Mouse (Mus musculus) liver, postnatal 0 days (tissue): ENCODE measurements around the gene Asic1. TPM values are rescaled to one million over a fixed set of nuclear protein-coding genes. Genes with fewer than 3 reads are reported as not detected.

ENCODE experiments used
- ATAC-seq: fragments of 200-750 bp; cut with Nextera tagmentation; 2 replicates; pipeline ENCODE4 v1.8.0; 2017; ENCODE audit warnings: mild to moderate bottlenecking, moderate library complexity
- DNase-seq: peaks from one replicate; pipeline ENCODE4 v3.0.0-alpha.2; 2016
- H3K27ac ChIP-seq: fragments of 300-500 bp; sonication (generic); 2 replicates; pipeline ENCODE4 v1.5.1; 2014; ENCODE audit warnings: antibody characterized with exemption, moderate library complexity, mild to moderate bottlenecking, low read depth
- H3K27me3 ChIP-seq: fragments of 300-500 bp; sonication (generic); 2 replicates; pipeline ENCODE4 v1.6.1; 2014; ENCODE audit warnings: low read length, control low read depth, mixed read lengths; ENCODE audit not compliant: insufficient read depth
- H3K36me3 ChIP-seq: fragments of 300-500 bp; sonication (generic); replicated peaks from 2 replicates; pipeline ENCODE4 v1.6.1; 2014; ENCODE audit warnings: mild to moderate bottlenecking, control low read depth, low read length, moderate library complexity, mixed read lengths; ENCODE audit not compliant: insufficient read depth
- H3K4me1 ChIP-seq: fragments of 300-500 bp; sonication (generic); 2 replicates; pipeline ENCODE4 v1.6.1; 2014; ENCODE audit warnings: antibody characterized with exemption, mild to moderate bottlenecking, control low read depth; ENCODE audit not compliant: insufficient read depth
- H3K4me2 ChIP-seq: fragments of 300-500 bp; sonication (generic); 2 replicates; pipeline ENCODE4 v1.6.1; 2014; ENCODE audit warnings: low read depth, mild to moderate bottlenecking, low read length, moderate library complexity, mixed read lengths
- H3K4me3 ChIP-seq: fragments of 300-500 bp; sonication (generic); 2 replicates; pipeline ENCODE4 v1.5.1; 2014; ENCODE audit warnings: low read depth, low read length
- H3K9ac ChIP-seq: fragments of 300-500 bp; sonication (generic); replicated peaks from 2 replicates; pipeline ENCODE4 v1.6.1; 2014; ENCODE audit warnings: mild to moderate bottlenecking, moderate library complexity
- H3K9me3 ChIP-seq: fragments of 300-500 bp; sonication (generic); 2 replicates; pipeline ENCODE4 v1.6.1; 2016; ENCODE audit warnings: mild to moderate bottlenecking, control low read depth, low read length, mixed read lengths
- CTCF ChIP-seq: sonication (generic); IDR thresholded peaks from 2 replicates; pipeline ENCODE4 v1.5.1; 2016; ENCODE audit warnings: antibody characterized with exemption, low read depth
- EP300 ChIP-seq: IDR thresholded peaks from 2 replicates; pipeline ENCODE4 v1.6.1; 2016; ENCODE audit warnings: antibody characterized with exemption, low read depth, mild to moderate bottlenecking
- WGBS: fragments of 180-500 bp; shearing (Covaris S2); extraction: QIAGEN DNeasy Blood & Tissue Kit; methylation state at CpG from one replicate; pipeline ENCODE4 v1.1.7; 2014; ENCODE audit not compliant: insufficient replicate concordance; 5-methylcytosine and 5-hydroxymethylcytosine counted together
- polyA plus RNA-seq: library from polyadenylated mRNA; unstranded; fragments of >200 nt; fragmentation: Nextera tagmentation; extraction: Ambion mirVana; gene quantifications from 2 replicates; pipeline ENCODE4 v1.2.1, GENCODE M21; 2015

Asic1 gene
- polyA plus RNA-seq, 1 experiment from 2014 or later = 0.38 TPM

- Histone ChIP-seq H3K4me3 (no peak overlapping the region), H3K9me3 (no peaks in the 10 kb centered on the region), H3K4me1 (no peaks in the 10 kb centered on the region), H3K9ac (no peak overlapping the region), H3K4me2 (no peak overlapping the region), H3K27ac (no peak overlapping the region), H3K27me3 (peaks cover 5% of the 10 kb centered on the region), H3K36me3 (no peaks in the 10 kb centered on the region)
- DNase-seq (no peak), ATAC-seq (no peak)
- TF ChIP-seq EP300 (no peak), CTCF (no peak)
- 63% methylated on average over 7 of the region's 7 CpGs for WGBS
These were observed 8.8 kb downstream of the Asic1 start for GRCm38 (mm10) chr15:99679008-99679407.

DNA sequence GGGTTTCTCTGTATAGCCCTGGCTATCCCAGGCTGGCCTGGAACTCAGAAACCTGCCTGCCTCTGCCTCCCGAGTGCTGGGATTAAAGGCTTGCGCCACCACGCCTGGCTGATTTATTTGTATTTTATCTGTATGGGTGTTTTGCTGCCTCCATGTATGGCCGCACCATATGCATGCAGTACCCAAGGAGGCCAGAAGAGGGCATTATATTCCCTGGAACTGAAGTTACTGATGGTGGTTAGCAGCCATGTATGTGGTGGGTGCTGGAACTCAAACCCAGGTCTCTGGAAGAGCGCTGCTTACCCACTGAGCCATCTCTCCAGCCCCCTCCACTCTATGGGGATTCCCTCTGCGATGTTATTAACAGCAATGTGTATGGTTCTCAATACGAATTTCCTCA is 12.7 kb downstream of the Asic1 start:
- peak; percentile 72 for TF ChIP-seq CTCF
- no peak for TF ChIP-seq EP300
- no peaks in the 10 kb centered on the region for H3K4me1 ChIP-seq
- H3K4me2 ChIP-seq = no peak overlapping the region
- no peak for ATAC-seq
- peak; percentile 48 for DNase-seq
- no peaks in the 10 kb centered on the region for H3K36me3 ChIP-seq
- no peaks in the 10 kb centered on the region for H3K9me3 ChIP-seq
- H3K27ac ChIP-seq = no peak overlapping the region
- H3K4me3 ChIP-seq = no peak overlapping the region
- no peak overlapping the region for H3K9ac ChIP-seq
- peaks cover 5% of the 10 kb centered on the region for H3K27me3 ChIP-seq
- WGBS = 82% methylated on average over 7 of the region's 7 CpGs

GRCm38 (mm10) chr15:99684156-99684555 is 14.0 kb downstream of the Asic1 start:
- H3K4me3 ChIP-seq = no peak overlapping the region
- no peak overlapping the region for H3K27ac ChIP-seq
- 80% methylated on average over 5 of the region's 5 CpGs for WGBS
- no peaks in the 10 kb centered on the region for H3K36me3 ChIP-seq
- H3K4me1 ChIP-seq = no peaks in the 10 kb centered on the region
- ATAC-seq (no peak), DNase-seq (no peak)
- no peak overlapping the region for H3K4me2 ChIP-seq
- TF ChIP-seq CTCF = no peak
- H3K9ac ChIP-seq = no peak overlapping the region
- no peaks in the 10 kb centered on the region for H3K9me3 ChIP-seq
- peaks cover 3% of the 10 kb centered on the region; the same call in 1 of the 2 replicates for H3K27me3 ChIP-seq

DNA sequence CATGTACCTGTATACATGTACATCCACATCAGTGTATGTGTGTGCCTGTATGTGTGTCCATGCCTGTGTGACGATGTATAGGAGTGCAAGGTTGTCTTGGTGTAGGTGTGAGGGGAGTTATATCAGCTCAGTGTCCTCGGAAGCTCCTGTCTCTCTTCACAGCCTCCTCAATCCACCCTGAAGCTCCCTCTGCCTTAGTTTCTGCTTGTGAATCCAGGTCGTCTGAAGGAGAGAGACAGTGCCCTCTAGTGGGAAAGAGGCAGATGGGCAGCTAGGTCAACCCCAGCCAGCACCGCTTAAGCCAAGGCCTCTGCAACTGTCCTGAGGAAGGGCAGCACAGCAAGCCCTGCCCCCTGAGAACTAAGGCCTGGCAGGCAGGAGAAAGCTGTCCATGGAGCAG is 18.5 kb downstream of the Asic1 start:
- H3K27ac ChIP-seq = no peak overlapping the region
- TF ChIP-seq CTCF = peak; percentile 95
- no peak for TF ChIP-seq EP300
- ATAC-seq = peak; percentile 44; the same call in 1 of the 2 replicates
- peaks cover 6% of the 10 kb centered on the region; the same call in 1 of the 2 replicates for H3K27me3 ChIP-seq
- H3K36me3 ChIP-seq = no peaks in the 10 kb centered on the region
- H3K9ac ChIP-seq = no peak overlapping the region
- no peak overlapping the region for H3K4me3 ChIP-seq
- H3K4me1 ChIP-seq = no peaks in the 10 kb centered on the region
- no peaks in the 10 kb centered on the region for H3K9me3 ChIP-seq
- 8% methylated on average over 4 of the region's 4 CpGs for WGBS
- H3K4me2 ChIP-seq = no peak overlapping the region
- peak; percentile 49 for DNase-seq

- H3K36me3 ChIP-seq = no peaks in the 10 kb centered on the region
- WGBS = 35% methylated on average over 4 of the region's 4 CpGs
- H3K27ac ChIP-seq = no peak overlapping the region
- no peak overlapping the region for H3K4me2 ChIP-seq
- DNase-seq = no peak
- H3K9ac ChIP-seq = no peak overlapping the region
- H3K27me3 ChIP-seq = peaks cover 6% of the 10 kb centered on the region; the same call in 1 of the 2 replicates
- no peaks in the 10 kb centered on the region for H3K9me3 ChIP-seq
- no peak for ATAC-seq
- H3K4me3 ChIP-seq = no peak overlapping the region
- TF ChIP-seq CTCF (no peak), EP300 (no peak)
- no peaks in the 10 kb centered on the region for H3K4me1 ChIP-seq
These were observed 20.8 kb downstream of the Asic1 start for GRCm38 (mm10) chr15:99690924-99691323.

GRCm38 (mm10) chr15:99691976-99692375 is 21.8 kb downstream of the Asic1 start:
- peaks cover 6% of the 10 kb centered on the region; the same call in 1 of the 2 replicates for H3K27me3 ChIP-seq
- no peaks in the 10 kb centered on the region for H3K9me3 ChIP-seq
- 49% methylated on average over 9 of the region's 9 CpGs for WGBS
- no peak overlapping the region for H3K27ac ChIP-seq
- TF ChIP-seq EP300 (no peak), CTCF (no peak)
- H3K4me1 ChIP-seq = no peaks in the 10 kb centered on the region
- DNase-seq = no peak
- no peak overlapping the region for H3K4me2 ChIP-seq
- no peak overlapping the region for H3K4me3 ChIP-seq
- no peaks in the 10 kb centered on the region for H3K36me3 ChIP-seq
- no peak overlapping the region for H3K9ac ChIP-seq
- no peak for ATAC-seq

GRCm38 (mm10) chr15:99697309-99697708 is 27.1 kb downstream of the Asic1 start:
- TF ChIP-seq EP300 (no peak), CTCF (no peak)
- ATAC-seq (no peak), DNase-seq (no peak)
- Histone ChIP-seq H3K27me3 (no peaks in the 10 kb centered on the region), H3K9ac (no peak overlapping the region), H3K4me3 (no peak overlapping the region), H3K36me3 (no peaks in the 10 kb centered on the region), H3K9me3 (no peaks in the 10 kb centered on the region), H3K4me1 (peaks cover 17% of the 10 kb centered on the region), H3K4me2 (no peak overlapping the region), H3K27ac (no peak overlapping the region)
- WGBS = 25% methylated on average over 2 of the region's 2 CpGs
